Comparison of ENCODE assay signal across 8 mouse cellular contexts in the genomic region with DNA sequence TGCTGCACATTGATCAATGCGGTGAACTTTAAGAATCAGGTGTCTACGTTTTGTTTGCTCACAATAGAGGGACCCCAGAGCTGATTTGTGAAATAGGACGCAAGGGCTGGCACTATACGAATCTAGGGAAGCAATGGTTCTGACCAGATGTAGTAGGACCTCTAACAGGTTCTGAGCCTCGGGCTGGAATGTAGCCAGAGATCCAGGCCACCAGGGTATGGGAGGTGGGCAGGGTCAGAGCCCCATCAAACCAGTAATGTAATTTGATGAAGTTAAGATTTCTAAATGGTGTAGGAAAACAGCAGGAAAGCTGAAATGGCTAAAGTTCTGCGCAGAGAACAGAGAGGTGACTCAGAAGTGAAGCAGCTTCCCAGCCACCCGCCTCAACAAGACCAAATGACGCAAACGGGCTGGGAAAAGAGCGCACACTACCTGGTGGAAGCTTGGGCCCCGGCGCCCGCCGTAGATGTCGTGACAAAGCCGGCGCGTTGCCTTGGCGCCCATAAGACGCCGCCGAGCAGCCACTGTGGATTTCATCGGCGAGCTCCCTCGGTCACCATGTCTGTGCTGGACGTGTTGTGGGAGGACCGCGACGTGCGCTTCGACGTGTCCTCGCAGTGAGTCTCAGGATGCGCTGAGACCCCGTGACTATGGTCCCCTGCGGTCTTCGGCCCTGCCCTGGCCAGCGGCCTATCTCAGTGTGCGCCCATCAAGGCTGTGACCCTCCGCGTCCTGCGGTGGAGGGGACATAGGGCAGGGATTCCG. TPM values are rescaled to one million over a fixed set of nuclear protein-coding genes. Genes with fewer than 3 reads are reported as not detected.
A peak's percentile ranks its signal among the peaks of the same experiment; 100 is the strongest.
DNase-seq lines count a peak whose midpoint lies in the region; ATAC-seq and TF ChIP-seq lines count a peak whose summit lies in the region.

Gene Bbs5 (plus strand): TSS at position 446 of the 765 bp plus-strand sequence.

- no peaks in the 10 kb centered on the region for H3K4me1 ChIP-seq in forebrain, embryonic 11.5 days (replicated peaks; ENCODE audit: control insufficient read depth, insufficient read depth, low read length)
- peaks cover 10% of the 10 kb centered on the region for H3K4me1 ChIP-seq in heart, postnatal 0 days (ENCODE audit: control insufficient read depth, insufficient read depth)
- H3K4me1 ChIP-seq in liver, postnatal 0 days (ENCODE audit: insufficient read depth) = peaks cover 4% of the 10 kb centered on the region
- H3K4me1 ChIP-seq in neural tube, embryonic 14.5 days (ENCODE audit: control insufficient read depth, insufficient read depth, low read length) = 0 out of 2 replicates have a peak, but pooled peaks cover 3% of the 10 kb centered on the region

- H3K27ac ChIP-seq in forebrain, embryonic 11.5 days (ENCODE audit: low read depth, low read length) = no peak within 1 kb of the TSS
- H3K27ac ChIP-seq in heart, postnatal 0 days (ENCODE audit: low read depth) = no peak within 1 kb of the TSS
- H3K27ac ChIP-seq in liver, postnatal 0 days (ENCODE audit: low read depth) = no peak within 1 kb of the TSS
- H3K27ac ChIP-seq in neural tube, embryonic 14.5 days (ENCODE audit: low read depth, low read length) = no peak within 1 kb of the TSS

- H3K4me2 ChIP-seq in forebrain, embryonic 11.5 days (ENCODE audit: low read depth, low read length, severe bottlenecking) = peak within 1 kb of the TSS; percentile 44
- peak within 1 kb of the TSS; percentile 90 for H3K4me2 ChIP-seq in heart, postnatal 0 days (ENCODE audit: low read depth, low read length)
- H3K4me2 ChIP-seq in liver, postnatal 0 days (ENCODE audit: low read depth, low read length) = peak within 1 kb of the TSS; percentile 92
- H3K4me2 ChIP-seq in neural tube, embryonic 14.5 days (ENCODE audit: low read depth, low read length) = peak within 1 kb of the TSS; percentile 58

- 3% methylated on average over 43 of the region's 43 CpGs for WGBS in forebrain, embryonic 11.5 days
- 4% methylated on average over 43 of the region's 43 CpGs for WGBS in heart, postnatal 0 days
- 4% methylated on average over 43 of the region's 43 CpGs for WGBS in large intestine, adult 2 months
- 4% methylated on average over 43 of the region's 43 CpGs for WGBS in liver, postnatal 0 days (ENCODE audit: insufficient replicate concordance)
- WGBS in neural tube, embryonic 14.5 days = 3% methylated on average over 43 of the region's 43 CpGs

- peak; percentile 92 for ATAC-seq in forebrain, embryonic 11.5 days (replicated peaks; ENCODE audit: low FRiP score)
- ATAC-seq in heart, postnatal 0 days (ENCODE audit: insufficient read depth, low read depth) = peak; percentile 91
- peak; percentile 99 for ATAC-seq in liver, postnatal 0 days
- ATAC-seq in neural tube, embryonic 14.5 days (ENCODE audit: low read depth) = peak; percentile 95

- H3K36me3 ChIP-seq in forebrain, embryonic 11.5 days (ENCODE audit: control insufficient read depth, insufficient read depth, low read length) = no peaks in the 10 kb centered on the region
- H3K36me3 ChIP-seq in heart, postnatal 0 days (replicated peaks; ENCODE audit: control insufficient read depth, insufficient read depth, low read length) = no peaks in the 10 kb centered on the region
- H3K36me3 ChIP-seq in liver, postnatal 0 days (replicated peaks; ENCODE audit: insufficient read depth, low read length) = no peaks in the 10 kb centered on the region
- H3K36me3 ChIP-seq in neural tube, embryonic 14.5 days (ENCODE audit: control insufficient read depth, insufficient read depth, low read length) = no peaks in the 10 kb centered on the region

- no peaks in the 10 kb centered on the region for H3K9me3 ChIP-seq in forebrain, embryonic 11.5 days (ENCODE audit: control insufficient read depth, low read length)
- no peaks in the 10 kb centered on the region for H3K9me3 ChIP-seq in heart, postnatal 0 days (replicated peaks; ENCODE audit: control insufficient read depth, low read length)
- H3K9me3 ChIP-seq in liver, postnatal 0 days (ENCODE audit: low read length) = no peaks in the 10 kb centered on the region
- no peaks in the 10 kb centered on the region for H3K9me3 ChIP-seq in neural tube, embryonic 14.5 days (ENCODE audit: control insufficient read depth, low read length)

- H3K4me3 ChIP-seq in forebrain, embryonic 11.5 days (ENCODE audit: low read depth, low read length) = peak within 1 kb of the TSS; percentile 49
- peak within 1 kb of the TSS; percentile 91 for H3K4me3 ChIP-seq in heart, postnatal 0 days (ENCODE audit: low read depth, low read length)
- H3K4me3 ChIP-seq in liver, postnatal 0 days (ENCODE audit: low read depth, low read length) = peak within 1 kb of the TSS; percentile 68
- H3K4me3 ChIP-seq in neural tube, embryonic 14.5 days (ENCODE audit: low read depth, low read length) = peak within 1 kb of the TSS; percentile 81

- no peak for TF ChIP-seq EP300 in heart, postnatal 0 days (IDR thresholded peaks at IDR 0.05; ENCODE audit: low read depth)
- TF ChIP-seq EP300 in liver, postnatal 0 days (IDR thresholded peaks at IDR 0.05; ENCODE audit: low read depth) = no peak

- peak within 1 kb of the TSS; percentile 46 for H3K9ac ChIP-seq in forebrain, embryonic 11.5 days (ENCODE audit: low read length)
- H3K9ac ChIP-seq in heart, postnatal 0 days (replicated peaks; ENCODE audit: low read depth, low read length) = peak within 1 kb of the TSS; percentile 63
- peak within 1 kb of the TSS; percentile 64 for H3K9ac ChIP-seq in liver, postnatal 0 days (replicated peaks)
- H3K9ac ChIP-seq in neural tube, embryonic 14.5 days (replicated peaks; ENCODE audit: low read depth, low read length) = peak within 1 kb of the TSS; percentile 67

- 0 out of 2 replicates have a peak, but pooled peaks have one; percentile 4 for TF ChIP-seq CTCF in heart, postnatal 0 days (IDR thresholded peaks at IDR 0.05; ENCODE audit: low read depth)
- TF ChIP-seq CTCF in liver, postnatal 0 days (IDR thresholded peaks at IDR 0.05; ENCODE audit: low read depth) = no peak

- peak; percentile 17 to 37 for DNase-seq in CD8-positive naive resting alpha-beta T cell, adult 2 months (ENCODE audit: low read depth in 2 of 2, low spot score in 2 of 2)
- DNase-seq in c-Kit-negative CD71-positive TER-119-positive erythroid progenitor cells, embryonic 14.5 days (ENCODE audit: low read depth, low spot score) = peak; percentile 12
- peak; percentile 93 for DNase-seq in forebrain, embryonic 11.5 days (ENCODE audit: low spot score)
- peak; percentile 91 for DNase-seq in heart, postnatal 0 days (ENCODE audit: low spot score)
- peak; percentile 43 for DNase-seq in large intestine, adult 2 months (ENCODE audit: low read depth, low spot score)
- peak; percentile 90 for DNase-seq in liver, postnatal 0 days
- peak; percentile 91 for DNase-seq in testis, postnatal 10 days (ENCODE audit: low spot score)

- no peaks in the 10 kb centered on the region for H3K27me3 ChIP-seq in forebrain, embryonic 11.5 days (ENCODE audit: control insufficient read depth, insufficient read depth, low read length)
- H3K27me3 ChIP-seq in heart, postnatal 0 days (ENCODE audit: control insufficient read depth, insufficient read depth, low read length) = no peaks in the 10 kb centered on the region
- H3K27me3 ChIP-seq in liver, postnatal 0 days (ENCODE audit: insufficient read depth, low read length) = no peaks in the 10 kb centered on the region
- H3K27me3 ChIP-seq in neural tube, embryonic 14.5 days (ENCODE audit: control insufficient read depth, insufficient read depth, low read length) = no peaks in the 10 kb centered on the region

RNA-seq across cellular contexts. Expression of gene Bbs5, which starts in this region (rescaled TPM):
- 11.0 and 18.8 TPM in 2 replicates for polyA plus RNA-seq in forebrain, embryonic 11.5 days (2014; fragmentation: Nextera tagmentation; extraction: Ambion mirVana)
- total RNA-seq in heart, postnatal 0 days (2014; rRNA removed; ENCODE audit: low replicate concordance) = 3.2 and 6.0 TPM in 2 replicates
- polyA plus RNA-seq in heart, postnatal 0 days (2015; fragmentation: Nextera tagmentation; extraction: Ambion mirVana) = 8.6 and 10.4 TPM in 2 replicates
- 0.81 and 1.3 TPM in 2 replicates for polyA plus RNA-seq in large intestine, adult 2 months (2012; rRNA removed)
- polyA plus RNA-seq in liver, postnatal 0 days (2015; fragmentation: Nextera tagmentation; extraction: Ambion mirVana) = 3.6 and 3.9 TPM in 2 replicates
- polyA plus RNA-seq in neural tube, embryonic 14.5 days (2014; fragmentation: Nextera tagmentation; extraction: Ambion mirVana) = 31.2 and 31.9 TPM in 2 replicates

Comparison
In these comparisons a context has a peak if more than half of its experiments do, and no peak if none do; other contexts are left out.
1. DNase-seq: peak in every context shown above with its lines; median percentile 93 in forebrain, embryonic 11.5 days; 91 in heart, postnatal 0 days; 91 in testis, postnatal 10 days; 90 in liver, postnatal 0 days; 43 in large intestine, adult 2 months; 27 in CD8-positive naive resting alpha-beta T cell, adult 2 months; 12 in c-Kit-negative CD71-positive TER-119-positive erythroid progenitor cells, embryonic 14.5 days.